Mouse (Mus musculus): Measurements from ENCODE around the gene Tnnt3. TPM values are rescaled to one million over a fixed set of nuclear protein-coding genes. Genes with fewer than 3 reads are reported as not detected.

The Tnnt3 gene
- total RNA-seq, 2 experiments from 2014 or later, result 1.5 to 3.9 TPM

DNA sequence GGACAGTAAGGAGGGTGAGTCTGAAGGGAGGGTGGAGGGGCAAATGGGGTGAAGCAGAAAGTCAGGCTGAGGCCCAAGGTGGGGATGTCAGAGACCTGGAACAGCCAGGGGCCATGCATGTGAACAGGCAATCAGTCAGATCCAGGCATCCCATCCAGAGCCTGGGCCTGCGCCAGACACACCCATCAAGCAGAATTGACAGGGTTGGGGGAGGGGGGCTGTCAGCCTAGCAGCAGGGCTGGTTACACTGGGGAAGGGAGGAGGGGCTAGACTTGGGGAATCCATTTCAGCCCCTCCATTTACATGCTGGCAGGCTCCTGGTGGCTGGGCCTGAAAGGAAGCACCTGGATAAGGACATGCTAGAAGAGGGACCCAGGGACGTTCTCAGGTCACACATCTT, 7.3 kb downstream of the Tnnt3 start:
- no peak for ATAC-seq (ENCODE audit: poor library complexity, severe bottlenecking)

DNA sequence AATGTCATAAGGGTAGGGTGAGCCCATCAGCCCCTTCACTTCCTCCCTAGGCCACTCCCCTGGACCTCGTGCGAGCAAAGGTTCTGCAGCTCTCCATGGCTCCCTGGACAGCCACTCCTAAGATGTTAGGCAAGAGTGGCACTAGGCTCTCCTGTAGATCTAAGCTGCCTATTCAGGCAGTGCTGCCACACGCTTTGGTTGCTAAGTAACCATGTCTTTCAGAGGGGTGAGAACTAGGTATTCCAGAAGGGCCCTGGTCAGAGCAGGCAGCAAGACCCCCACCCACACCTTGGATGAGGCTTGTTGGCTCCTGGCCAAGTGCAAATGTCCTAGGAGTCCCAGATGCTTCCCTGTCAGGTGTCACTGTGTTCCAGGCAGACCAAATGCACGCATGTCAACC, 7.9 kb downstream of the Tnnt3 start:
- no peak for ATAC-seq (ENCODE audit: poor library complexity, severe bottlenecking)

DNA sequence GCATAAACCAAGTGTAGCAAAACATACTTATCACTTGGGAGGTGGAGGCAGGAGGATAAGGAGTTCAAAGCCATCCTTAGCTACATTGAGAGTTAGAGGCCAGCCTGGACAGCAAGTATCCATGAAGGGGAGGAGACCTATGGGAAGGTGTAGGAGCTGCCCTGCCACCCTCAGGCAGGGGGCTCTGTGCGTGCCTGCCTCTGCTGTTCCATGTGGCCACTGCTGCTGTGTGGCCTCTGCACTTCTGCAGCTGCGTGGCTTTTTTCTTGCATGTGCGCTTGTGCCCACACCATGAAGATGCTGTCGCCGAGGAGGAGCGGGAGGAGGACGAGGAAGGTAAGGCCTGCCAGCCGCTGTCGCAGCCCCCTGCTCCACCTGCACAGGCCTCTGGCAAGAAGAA, 8.8 kb downstream of the Tnnt3 start:
- ATAC-seq (ENCODE audit: poor library complexity, severe bottlenecking), result no peak

DNA sequence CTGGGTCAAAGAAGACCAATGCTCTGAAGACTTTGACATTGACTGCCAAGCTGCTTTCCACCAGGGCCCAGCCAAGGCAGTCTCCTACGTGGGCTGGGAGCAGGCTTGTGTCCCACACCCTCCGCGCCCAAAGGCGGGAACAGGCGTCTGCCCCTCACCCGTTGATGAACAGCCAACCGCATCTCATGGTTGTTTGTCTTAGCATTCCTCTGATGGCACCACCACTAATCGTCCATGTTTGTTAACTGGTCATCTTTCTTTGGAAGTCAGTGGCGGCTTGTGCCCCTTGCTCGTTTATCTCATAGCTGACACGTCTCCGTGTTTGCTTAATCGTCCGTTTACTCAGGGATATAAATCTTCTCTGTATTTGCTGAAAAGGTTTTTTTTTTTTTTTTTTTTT, 10.9 kb downstream of the Tnnt3 start:
- no peak for ATAC-seq (ENCODE audit: poor library complexity, severe bottlenecking)

DNA sequence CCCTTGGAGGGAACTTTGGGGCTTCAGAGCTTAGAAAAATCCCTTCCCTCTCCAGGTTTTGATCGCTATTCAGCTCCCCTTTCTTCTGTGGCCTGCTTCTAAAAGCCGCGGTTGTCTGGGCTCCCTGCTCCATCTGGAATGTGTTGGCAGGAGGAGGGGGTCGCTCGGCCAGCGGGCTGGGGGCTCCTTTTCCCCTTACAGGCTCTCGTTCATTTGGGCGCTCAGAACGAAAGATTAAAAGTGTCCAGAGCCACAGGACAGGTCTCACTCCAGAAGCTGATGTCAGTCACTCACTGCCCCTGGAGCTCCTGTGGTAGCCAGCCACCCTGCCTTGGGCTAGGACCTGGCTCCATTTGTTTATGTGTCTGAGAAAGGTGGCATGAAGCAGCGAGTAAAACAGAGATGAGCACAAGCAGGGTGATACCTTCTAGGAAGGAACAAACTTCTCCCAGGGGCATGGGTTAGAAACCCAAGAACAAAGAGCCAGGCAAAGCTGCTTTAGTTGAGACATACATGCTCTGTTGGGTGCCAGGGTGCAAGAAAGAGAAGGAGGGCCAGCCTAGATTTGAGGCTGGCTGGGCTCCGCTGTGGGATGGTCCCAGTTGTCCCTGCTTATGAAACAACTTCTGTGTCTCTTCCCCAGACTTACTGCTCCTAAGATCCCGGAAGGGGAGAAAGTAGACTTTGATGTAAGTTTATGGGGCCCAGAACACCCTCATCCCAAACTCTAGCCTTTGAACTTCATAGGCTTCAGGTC, 11.6 kb downstream of the Tnnt3 start:
- ATAC-seq (ENCODE audit: poor library complexity, severe bottlenecking), result no peak

DNA sequence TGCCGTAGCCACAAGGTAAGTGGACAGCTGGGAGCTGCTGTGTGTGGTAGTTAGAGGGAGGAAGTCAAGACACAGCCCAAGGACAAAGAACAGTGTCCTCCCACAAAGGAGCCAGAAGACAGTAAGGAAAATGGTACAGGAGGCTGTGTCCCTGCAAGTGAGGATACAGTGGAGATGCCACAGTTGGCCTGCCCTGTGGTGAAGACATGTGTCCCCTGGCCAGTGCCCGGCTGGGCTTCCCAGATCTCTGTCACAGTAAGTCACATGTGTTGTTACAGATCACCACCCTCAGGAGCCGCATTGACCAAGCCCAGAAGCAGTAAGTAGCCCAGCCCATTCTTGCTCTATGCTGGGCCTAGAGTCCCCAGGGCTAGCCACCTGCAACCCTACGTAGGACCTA, 15.4 kb downstream of the Tnnt3 start:
- ATAC-seq (ENCODE audit: poor library complexity, severe bottlenecking), result no peak

DNA sequence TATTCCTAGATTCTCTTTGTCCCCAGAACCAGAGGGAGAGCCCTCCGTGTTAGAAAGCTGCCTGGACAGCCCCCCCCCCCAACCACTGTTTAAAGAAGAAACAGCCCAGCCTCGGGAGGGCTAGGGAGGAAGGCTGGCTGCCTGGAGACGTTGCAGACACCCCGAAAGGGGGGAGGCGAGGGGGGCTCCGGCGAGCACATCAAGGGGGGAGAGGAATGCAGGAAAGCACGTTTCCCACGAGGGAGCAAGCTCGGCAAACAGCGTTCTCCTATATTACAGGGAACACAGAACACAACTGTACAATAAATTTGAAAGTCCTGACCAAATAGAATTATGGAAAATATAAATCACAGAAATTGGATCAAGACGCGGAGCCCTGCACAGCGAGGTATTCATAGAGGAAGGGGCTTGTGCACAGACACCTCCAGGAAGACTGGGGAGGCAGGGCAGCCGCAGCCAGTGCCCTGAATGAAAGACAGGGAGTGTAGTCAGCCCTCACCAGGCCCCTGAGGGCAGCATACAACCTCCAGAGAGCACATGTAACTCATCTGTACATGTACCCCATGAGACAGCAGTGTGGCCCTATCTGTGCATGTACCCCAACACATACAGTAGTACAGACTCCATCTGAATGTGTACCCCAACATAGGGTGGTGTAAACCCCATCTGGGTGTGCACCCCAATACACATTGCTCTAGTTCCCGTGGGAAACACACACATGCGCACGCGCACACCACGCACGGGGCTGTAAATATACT, 17.8 kb downstream of the Tnnt3 start:
- no peak for ATAC-seq (ENCODE audit: poor library complexity, severe bottlenecking)

DNA sequence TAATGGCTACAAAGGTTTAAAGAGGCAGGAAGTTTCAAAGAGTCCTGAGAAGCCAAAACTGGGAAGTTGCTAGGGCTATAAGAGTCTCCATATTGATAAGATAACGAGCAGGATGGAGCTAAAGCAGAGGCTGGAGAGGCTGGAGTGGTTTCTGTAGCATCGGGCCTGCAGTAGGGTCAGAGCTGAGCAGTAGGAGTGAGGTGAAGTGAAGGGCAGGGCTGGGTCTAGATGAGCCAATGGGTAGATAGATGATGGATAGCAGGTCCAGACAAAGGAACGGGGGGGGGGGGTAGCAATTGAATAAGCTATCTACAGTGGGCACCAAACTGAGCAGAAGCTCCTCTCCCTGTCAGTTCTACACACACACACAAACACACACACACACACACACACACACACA, 18.9 kb downstream of the Tnnt3 start:
- ATAC-seq (ENCODE audit: poor library complexity, severe bottlenecking), result no peak

DNA sequence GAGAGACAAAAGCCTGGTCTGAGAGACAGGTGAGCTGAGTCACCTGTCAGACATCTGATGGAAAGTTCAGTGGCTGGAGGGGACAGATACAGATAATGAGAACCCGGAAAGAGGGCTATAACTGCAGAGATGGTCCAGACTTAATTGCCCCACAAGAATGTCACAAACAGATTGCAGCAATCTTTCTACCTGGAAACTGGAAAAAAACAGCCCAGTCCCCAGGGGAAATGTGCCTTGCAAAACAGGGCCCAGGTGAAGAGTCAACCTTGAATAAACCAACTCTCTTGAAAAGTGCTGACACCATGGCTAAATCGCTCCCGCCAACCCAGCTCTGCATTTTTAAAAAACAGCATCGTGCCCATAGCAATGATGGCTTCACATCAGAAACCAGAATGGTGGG, 21.7 kb downstream of the Tnnt3 start:
- ATAC-seq (ENCODE audit: poor library complexity, severe bottlenecking), result no peak

DNA sequence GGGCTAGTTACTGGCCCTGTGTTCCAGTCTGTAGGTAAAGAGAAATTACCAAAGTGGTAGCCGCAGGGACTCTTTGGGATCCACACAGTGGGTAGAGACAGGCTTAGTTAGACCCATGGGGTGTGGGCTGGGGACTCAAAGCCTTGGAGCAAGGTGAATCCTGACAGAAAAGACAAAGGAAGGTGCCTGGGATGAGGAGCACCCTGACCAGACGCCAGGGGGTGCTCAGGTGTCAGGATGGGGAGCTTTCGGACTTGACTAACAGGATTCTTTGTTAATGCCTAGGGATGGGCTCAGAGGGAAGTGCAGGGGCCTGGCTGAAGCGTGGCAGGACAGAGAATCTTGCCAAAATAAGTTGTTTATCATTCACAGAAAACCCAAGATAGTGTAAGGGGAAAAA, 23.7 kb downstream of the Tnnt3 start:
- ATAC-seq (ENCODE audit: poor library complexity, severe bottlenecking), result no peak

DNA sequence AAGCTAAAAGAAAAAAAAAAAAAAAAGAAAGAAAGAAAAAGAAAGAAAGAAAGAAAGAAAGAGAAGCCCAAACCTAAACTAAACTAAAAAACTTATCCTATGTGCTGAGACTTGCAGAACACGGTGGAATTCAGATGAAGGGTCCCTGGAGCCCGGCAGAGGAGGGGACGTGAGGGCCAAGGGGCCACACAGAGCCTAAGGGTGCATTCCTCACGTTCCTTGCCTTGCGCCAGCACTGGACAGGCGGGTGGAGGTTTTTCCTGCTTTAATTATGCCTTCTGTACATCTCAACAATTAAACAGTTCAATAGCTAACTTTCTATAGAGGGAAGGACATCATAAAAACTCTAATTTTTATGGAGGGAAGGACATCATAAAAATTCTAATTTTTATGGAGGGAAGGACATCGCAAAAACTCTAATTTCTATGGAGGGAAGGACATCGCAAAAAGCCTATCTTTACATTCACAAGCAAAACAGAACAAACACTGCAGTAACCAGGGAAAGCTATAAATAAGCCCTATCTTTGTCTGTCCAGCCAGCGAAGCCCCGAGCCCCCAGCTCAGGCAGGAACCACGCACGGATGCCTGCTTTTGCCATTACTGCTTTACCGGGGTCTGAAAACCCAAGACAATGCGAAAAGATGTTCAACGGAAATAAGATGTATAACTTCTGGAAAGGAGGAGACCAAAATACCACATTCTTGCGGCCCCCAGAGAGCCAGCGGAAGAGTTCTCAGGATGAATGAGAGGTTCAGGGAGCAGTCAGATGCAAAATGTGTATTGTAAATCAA, 24.8 kb downstream of the Tnnt3 start:
- ATAC-seq (ENCODE audit: poor library complexity, severe bottlenecking), result no peak

DNA sequence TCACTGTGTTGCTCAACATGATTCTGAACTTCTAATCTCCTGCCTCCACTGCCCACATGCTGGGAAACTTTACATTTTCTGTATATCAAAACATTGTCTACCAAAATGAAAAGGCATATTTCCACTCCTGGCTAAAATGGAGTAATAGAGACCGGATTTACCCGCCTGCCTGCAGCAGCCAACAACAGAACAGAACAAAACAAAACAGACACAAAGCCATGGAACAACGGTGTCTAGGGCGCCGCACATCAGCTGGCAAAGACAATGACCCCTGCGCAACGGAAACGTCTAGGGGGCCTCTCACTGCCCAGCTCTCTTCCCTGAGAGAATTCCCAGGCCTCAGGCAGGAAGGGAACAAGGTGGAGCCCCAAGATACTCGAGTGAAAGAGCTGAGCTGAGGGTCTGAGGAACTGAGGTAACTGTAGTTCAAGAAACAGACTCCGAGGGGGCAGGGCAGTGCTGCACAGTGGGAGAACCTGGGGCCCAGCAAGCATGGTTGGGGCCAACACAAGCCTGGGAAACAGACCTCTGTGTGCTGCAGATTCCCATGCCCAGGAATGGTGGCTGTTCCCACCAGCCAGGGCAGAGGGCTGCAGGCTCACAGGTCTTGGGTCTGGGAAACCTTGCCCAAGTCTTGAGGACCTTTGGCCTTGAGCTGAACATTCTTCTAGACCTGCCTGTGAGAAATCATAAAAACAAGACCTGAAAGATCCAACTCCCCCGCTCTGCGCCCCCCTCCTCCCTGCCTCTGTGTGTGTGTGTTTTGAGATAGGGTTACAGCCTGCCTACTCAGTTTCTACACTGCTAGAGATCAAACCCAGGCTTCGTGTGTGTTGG, 26.9 kb downstream of the Tnnt3 start:
- ATAC-seq (ENCODE audit: poor library complexity, severe bottlenecking), result no peak

DNA sequence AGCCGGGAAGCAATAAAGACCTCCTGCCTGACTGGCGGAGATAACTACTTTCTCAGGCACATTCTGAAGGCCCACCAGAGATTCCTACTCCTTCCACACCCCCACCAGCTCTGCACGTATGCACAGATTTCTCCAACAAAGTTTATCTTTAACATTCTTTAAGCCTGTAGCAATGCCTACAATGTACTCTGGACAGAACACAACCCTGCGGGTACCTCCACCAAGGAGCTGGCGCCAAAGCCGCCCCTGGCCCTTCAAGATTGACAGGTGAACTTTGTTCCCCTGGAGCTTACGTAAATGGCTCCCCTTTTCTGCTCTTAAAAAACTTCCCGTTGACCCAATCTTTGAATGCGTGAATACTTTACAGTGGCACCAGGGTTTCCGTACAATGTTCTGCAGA, 30.7 kb downstream of the Tnnt3 start:
- no peak for ATAC-seq (ENCODE audit: poor library complexity, severe bottlenecking)

DNA sequence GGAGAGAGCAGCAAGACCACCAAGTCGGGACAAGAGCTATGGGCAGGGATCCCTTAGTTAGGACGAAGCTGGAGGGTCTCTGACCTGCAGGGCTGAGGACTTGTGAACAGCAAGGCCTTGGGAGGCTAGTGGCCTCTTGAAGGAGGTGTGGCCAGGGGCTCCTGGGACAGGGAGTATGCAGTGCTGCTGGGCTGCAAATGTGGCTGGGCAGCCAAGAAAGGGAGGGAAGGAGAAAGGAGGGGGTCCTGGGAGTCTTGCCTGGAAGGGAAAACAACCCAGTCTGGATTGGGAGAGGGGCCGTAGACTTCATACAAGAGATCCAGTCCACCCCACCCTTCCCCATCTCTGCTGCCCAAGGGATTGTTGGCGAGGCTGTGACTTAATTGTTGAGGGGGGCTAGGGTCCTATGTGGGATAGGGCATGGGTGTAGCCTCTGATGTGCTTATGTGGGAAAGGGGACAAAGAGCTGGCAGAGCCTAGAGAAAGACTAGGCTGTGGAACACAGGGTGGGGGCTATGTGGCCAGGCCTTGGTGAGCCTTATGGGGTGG, 33.4 kb downstream of the Tnnt3 start:
- no peak for ATAC-seq (ENCODE audit: poor library complexity, severe bottlenecking)

DNA sequence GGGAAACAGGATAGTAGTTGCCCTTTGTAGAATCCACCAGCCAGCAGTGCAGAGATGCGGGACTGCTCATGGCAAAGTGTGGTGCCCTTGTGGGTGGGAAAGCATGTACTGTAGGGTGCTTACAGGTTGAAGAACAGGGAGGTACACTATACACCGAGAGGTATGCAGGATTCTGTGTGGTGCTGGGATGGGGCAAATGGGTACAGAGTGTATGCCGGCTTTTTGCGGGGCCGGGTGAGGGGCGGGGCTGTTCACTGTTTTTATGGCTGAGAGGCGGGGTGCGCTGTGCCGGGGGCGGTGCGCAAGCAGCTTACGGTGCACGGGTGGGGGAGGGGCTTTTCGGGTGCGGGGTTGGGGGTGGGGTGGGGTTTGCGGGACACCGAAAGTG, 34.0 kb downstream of the Tnnt3 start, which contains the start of gene Mrpl23:
Mrpl23 (plus strand) TSS at position 16 of the 388 bp plus-strand sequence.
- peak; percentile 16 for ATAC-seq (ENCODE audit: poor library complexity, severe bottlenecking)

DNA sequence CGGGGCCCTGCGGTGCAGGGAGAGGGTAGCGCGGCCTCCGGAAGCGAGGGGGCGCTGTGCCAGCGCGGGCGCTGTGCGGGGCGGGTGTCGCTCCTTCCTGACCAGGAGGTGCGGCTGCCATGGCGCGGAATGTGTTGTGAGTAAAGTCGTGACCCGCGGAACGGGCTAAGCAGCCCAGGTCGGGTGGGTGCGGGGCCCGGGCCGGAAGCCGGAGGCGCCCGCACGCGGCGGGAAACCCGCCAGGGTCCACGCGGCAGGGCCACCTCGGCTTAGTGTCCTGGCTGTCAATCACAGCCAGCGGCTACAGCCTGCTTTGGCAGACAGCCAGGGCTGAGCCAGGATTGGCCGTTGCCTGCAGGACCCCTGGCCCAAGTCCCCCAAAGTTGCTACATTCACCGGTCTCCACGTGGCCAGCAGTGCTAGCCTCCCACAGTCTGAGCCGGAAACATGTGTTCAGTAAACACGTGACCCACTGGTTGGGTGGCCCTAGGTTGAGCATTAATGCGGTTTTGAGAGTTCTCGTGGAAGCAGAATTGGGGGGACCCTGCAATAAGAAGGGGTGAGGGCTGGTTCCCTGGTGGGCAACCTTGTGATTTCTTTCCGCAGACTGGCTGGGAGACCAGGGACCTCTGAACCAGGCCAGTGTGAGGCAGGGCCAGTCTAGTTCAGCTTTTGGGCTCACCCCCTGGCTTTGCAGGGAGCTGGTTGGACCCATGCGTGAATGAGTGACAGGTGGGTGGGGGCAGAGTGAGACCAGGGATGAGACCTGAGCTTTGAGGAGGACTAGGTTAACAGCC, 34.6 kb downstream of the Tnnt3 start:
- peak; percentile 91 for ATAC-seq (ENCODE audit: poor library complexity, severe bottlenecking)

DNA sequence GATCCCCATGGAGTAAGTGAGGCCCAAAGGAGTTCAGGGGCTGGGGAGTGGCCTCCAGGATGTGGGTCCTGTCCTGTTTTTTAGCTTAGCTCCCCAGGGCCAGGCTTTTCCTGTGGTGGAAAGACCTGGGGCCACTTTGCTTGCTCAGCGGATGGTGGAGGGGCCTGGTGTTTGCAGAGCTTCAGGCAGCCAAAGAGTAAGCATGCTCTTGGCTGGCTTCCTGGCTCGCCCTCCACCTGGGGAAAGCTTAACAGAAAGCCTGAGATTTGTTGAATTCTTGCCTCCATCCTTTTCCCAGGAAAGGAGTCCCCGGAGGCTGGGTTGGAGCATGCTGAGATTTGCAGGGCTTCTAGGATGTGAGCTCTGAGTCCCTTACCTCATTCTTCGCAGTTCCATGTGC, 36.5 kb downstream of the Tnnt3 start:
- no peak for ATAC-seq (ENCODE audit: poor library complexity, severe bottlenecking)

DNA sequence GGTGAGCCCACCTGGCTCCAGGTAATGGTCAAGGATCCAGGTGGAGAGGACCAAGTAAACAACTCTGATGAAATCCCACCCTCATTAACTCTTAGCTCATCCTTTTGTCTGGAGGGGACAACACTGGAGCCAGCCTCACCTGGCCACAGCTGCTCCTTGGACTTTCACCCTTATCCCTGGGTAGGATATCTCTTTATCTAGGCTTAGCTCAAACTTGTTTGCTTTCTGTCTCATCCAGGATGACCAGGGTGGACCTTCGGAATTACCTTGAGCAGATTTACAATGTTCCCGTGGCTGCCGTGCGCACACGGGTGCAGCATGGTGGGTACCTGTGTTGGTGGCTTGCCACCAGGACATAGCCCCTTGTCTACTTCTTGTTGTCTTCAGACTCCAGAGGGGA, 37.2 kb downstream of the Tnnt3 start:
- ATAC-seq (ENCODE audit: poor library complexity, severe bottlenecking), result no peak

DNA sequence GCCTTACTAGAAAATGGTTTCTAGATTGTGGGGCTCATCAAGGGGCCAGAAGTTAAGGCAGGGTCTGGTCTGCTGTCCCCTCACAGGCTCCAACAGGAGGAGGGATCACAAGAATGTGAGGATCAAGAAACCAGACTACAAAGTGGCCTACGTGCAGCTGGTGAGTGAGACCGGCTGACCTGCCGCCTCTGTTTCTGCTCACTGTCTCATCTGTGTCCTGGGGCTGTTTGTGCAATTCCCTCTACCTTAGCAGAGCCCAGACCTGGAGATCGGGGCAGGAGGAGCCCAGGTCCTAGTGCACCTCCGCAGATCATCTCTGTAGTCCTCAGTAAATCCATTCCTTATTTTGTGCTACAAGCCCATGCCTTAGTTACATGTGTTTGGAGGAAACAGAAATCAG, 38.5 kb downstream of the Tnnt3 start:
- no peak for ATAC-seq (ENCODE audit: poor library complexity, severe bottlenecking)

DNA sequence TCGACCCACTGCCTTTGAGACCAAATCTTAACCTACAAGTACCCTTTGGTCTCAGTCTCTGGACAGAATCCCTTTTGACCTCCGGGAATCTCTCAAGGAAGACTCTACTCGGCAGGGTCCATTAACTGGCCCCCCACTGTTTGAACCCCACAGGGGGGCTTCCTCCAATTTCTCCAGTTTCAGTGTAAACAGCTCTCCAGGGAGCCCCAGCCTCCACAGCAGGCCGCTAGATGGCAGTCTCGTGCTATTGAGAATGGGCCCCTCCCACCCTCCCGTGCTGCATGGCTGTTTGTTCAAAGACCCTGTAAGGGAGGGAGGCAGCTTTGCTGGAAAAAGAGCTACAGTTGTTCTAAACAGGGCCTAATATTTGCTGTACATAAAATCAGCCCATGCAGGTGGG, 39.2 kb downstream of the Tnnt3 start:
- ATAC-seq (ENCODE audit: poor library complexity, severe bottlenecking), result peak; percentile 39; the same call in 1 of the 2 replicates

Measured in megakaryocyte, adult 5-6 weeks (primary cell).